Mouse (Mus musculus) retina, adult 2 months (tissue): ENCODE data around the gene Trim13.
"Not testable (repeated sequence)": the region's sequence is repeated elsewhere in the genome, so short reads cannot be mapped to it uniquely, and the experiment has no call there.

Source experiments
- DNase-seq: peaks from one replicate; pipeline ENCODE4 v3.0.0-alpha.2; 2012; ENCODE audit warnings: low read depth, low spot score

Gene Trim13

GRCm38 (mm10) chr14:61597968-61598367 lies at the start of gene Trim13:
TSS of gene Trim13 (plus strand) at chr14:61598247.
- no peak for DNase-seq

GRCm38 (mm10) chr14:61548614-61549013 lies 49.4 kb upstream of the Trim13 start:
- DNase-seq, result no peak

- DNase-seq, result no peak
Observed at GRCm38 (mm10) chr14:61555931-61556288, 42.1 kb upstream of the Trim13 start.

GRCm38 (mm10) chr14:61556289-61557147 lies 41.5 kb upstream of the Trim13 start, which contains the start of gene Spryd7:
TSS of gene Spryd7 (minus strand) at chr14:61556886.
- DNase-seq, result peak; percentile 97

GRCm38 (mm10) chr14:61558901-61559300 lies 39.1 kb upstream of the Trim13 start:
- no peak for DNase-seq

GRCm38 (mm10) chr14:61559856-61560255 lies 38.2 kb upstream of the Trim13 start:
- DNase-seq, result no peak

- DNase-seq, result not testable (repeated sequence)
Observed at GRCm38 (mm10) chr14:61566211-61566610, 31.8 kb upstream of the Trim13 start.

- no peak for DNase-seq
Observed at GRCm38 (mm10) chr14:61569344-61569743, 28.7 kb upstream of the Trim13 start.

GRCm38 (mm10) chr14:61571366-61571765 lies 26.7 kb upstream of the Trim13 start:
- DNase-seq, result peak; percentile 64

GRCm38 (mm10) chr14:61572131-61572530 lies 25.9 kb upstream of the Trim13 start:
- no peak for DNase-seq

GRCm38 (mm10) chr14:61575066-61575465 lies 23.0 kb upstream of the Trim13 start:
- no peak for DNase-seq

GRCm38 (mm10) chr14:61575941-61576340 lies 22.1 kb upstream of the Trim13 start:
- DNase-seq, result no peak

GRCm38 (mm10) chr14:61589288-61590065 lies 8.6 kb upstream of the Trim13 start:
- no peak for DNase-seq

- DNase-seq, result no peak
Observed at GRCm38 (mm10) chr14:61596719-61597426, 1.2 kb upstream of the Trim13 start.

GRCm38 (mm10) chr14:61599057-61599806 lies 1.2 kb downstream of the Trim13 start:
- peak; percentile 54 for DNase-seq

- DNase-seq, result no peak
Observed at GRCm38 (mm10) chr14:61601348-61601747, 3.3 kb downstream of the Trim13 start.

GRCm38 (mm10) chr14:61603069-61603755 lies 5.2 kb downstream of the Trim13 start:
- no peak for DNase-seq

GRCm38 (mm10) chr14:61604081-61604480 lies 6.0 kb downstream of the Trim13 start:
- DNase-seq, result no peak

GRCm38 (mm10) chr14:61606088-61606487 lies 8.0 kb downstream of the Trim13 start:
- DNase-seq, result not testable (repeated sequence)

- DNase-seq, result no peak
Observed at GRCm38 (mm10) chr14:61607157-61607556, 9.1 kb downstream of the Trim13 start, which contains the start of gene Kcnrg. TSS of gene Kcnrg (plus strand) at chr14:61607457.

- DNase-seq, result no peak
Observed at GRCm38 (mm10) chr14:61611766-61612165, 13.7 kb downstream of the Trim13 start.
